Mouse (Mus musculus): ENCODE measurements around the gene Sh3yl1. TPM values are rescaled to one million over a fixed set of nuclear protein-coding genes. Genes with fewer than 3 reads are reported as not detected.
A peak's percentile ranks its signal among the peaks of the same experiment; 100 is the strongest.

Sh3yl1 gene
- polyA plus RNA-seq, 1 experiment from 2014 or later: 14.8 TPM

- WGBS: 15% methylated on average over 3 of the region's 3 CpGs
- Histone ChIP-seq H3K4me1 (no peaks in the 10 kb centered on the region), H3K36me3 (replicated peaks) (no peaks in the 10 kb centered on the region), H3K27me3 (ENCODE audit: poor library complexity, severe bottlenecking) (no peaks in the 10 kb centered on the region), H3K4me3 (no peak overlapping the region), H3K27ac (no peak overlapping the region), H3K9me3 (no peaks in the 10 kb centered on the region)
- peak; percentile 72 for DNase-seq (ENCODE audit: extremely low spot score, low spot score)
These were observed 93.5 kb downstream of the Sh3yl1 start for GRCm38 (mm10) chr12:31005010-31005409.

GRCm38 (mm10) chr12:31008171-31008570, 96.7 kb downstream of the Sh3yl1 start:
- Histone ChIP-seq H3K36me3 (replicated peaks) (no peaks in the 10 kb centered on the region), H3K9me3 (no peaks in the 10 kb centered on the region), H3K4me1 (no peaks in the 10 kb centered on the region), H3K27me3 (ENCODE audit: poor library complexity, severe bottlenecking) (no peaks in the 10 kb centered on the region), H3K27ac (no peak overlapping the region), H3K4me3 (no peak overlapping the region)
- DNase-seq (ENCODE audit: extremely low spot score, low spot score): no peak
- WGBS: 27% methylated on average over 6 of the region's 6 CpGs

Other genes with a start within 250 kb of the Sh3yl1 start
- 3.2 and 5.0 TPM in 2 replicates for gene Alkal2, start 27.3 kb upstream of the Sh3yl1 start, polyA plus RNA-seq (2016; fragmentation: Nextera tagmentation; extraction: Ambion mirVana)
- gene Acp1, start 79 bp upstream of the Sh3yl1 start, polyA plus RNA-seq (2016; fragmentation: Nextera tagmentation; extraction: Ambion mirVana): 235 and 246 TPM in 2 replicates
- 0.14 and 0.45 TPM in 2 replicates for gene Fam110c, start 162.2 kb downstream of the Sh3yl1 start, polyA plus RNA-seq (2016; fragmentation: Nextera tagmentation; extraction: Ambion mirVana)